Mouse (Mus musculus) liver, embryonic 14.5 days (tissue): ENCODE results near the gene Lingo2.

Source experiments
- CTCF ChIP-seq: IDR thresholded peaks from 2 replicates; pipeline ENCODE4 v1.5.1; 2016; ENCODE audit warnings: antibody characterized with exemption, low read depth, control low read depth
- EP300 ChIP-seq: IDR thresholded peaks from 2 replicates; pipeline ENCODE4 v1.6.1; 2016; ENCODE audit warnings: antibody characterized with exemption, low read depth

DNA sequence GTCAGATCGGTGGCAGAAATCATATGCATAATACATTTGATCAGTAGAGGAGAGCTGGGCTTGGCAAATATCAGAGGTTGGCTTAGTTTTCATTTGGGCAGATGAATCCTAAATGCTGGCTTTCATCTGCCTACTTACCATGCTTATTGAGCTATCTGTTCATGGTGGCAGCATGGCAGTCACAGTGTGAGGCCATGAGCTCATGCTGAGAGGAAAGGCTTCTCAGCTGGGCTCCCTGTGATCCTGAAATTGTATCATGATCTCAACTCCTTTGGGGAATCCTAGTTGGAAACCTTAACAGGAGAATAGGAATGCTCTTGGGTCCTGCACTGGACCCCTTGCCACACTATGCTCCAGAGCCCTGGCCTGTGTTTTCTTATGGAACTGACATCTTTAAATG lies 1105.0 kb downstream of the Lingo2 start:
- TF ChIP-seq CTCF (no peak), EP300 (no peak)
